Mouse (Mus musculus) stomach, postnatal 0 days (tissue): Measurements from ENCODE around the gene Atp5g2. TPM values are rescaled to one million over a fixed set of nuclear protein-coding genes. Genes with fewer than 3 reads are reported as not detected.

Source experiments
- ATAC-seq: fragments of 200-750 bp; cut with Nextera tagmentation; 2 replicates; pipeline ENCODE4 v1.8.0; 2017; ENCODE audit not compliant: low FRiP score, low TSS enrichment
- DNase-seq: peaks from one replicate; pipeline ENCODE4 v3.0.0-alpha.2; 2016; ENCODE audit warnings: low spot score
- H3K27ac ChIP-seq: fragments of 300-500 bp; sonication (generic); replicated peaks from 2 replicates; pipeline ENCODE4 v1.5.1; 2014; ENCODE audit warnings: mild to moderate bottlenecking, control low read depth
- H3K27me3 ChIP-seq: fragments of 300-500 bp; sonication (generic); 2 replicates; pipeline ENCODE4 v1.6.1; 2014; ENCODE audit warnings: low read length; ENCODE audit not compliant: control insufficient read depth, insufficient read depth
- H3K36me3 ChIP-seq: fragments of 300-500 bp; sonication (generic); 2 replicates; pipeline ENCODE4 v1.6.1; 2014; ENCODE audit warnings: low read length, mixed read lengths; ENCODE audit not compliant: control insufficient read depth, insufficient read depth
- H3K4me1 ChIP-seq: fragments of 300-500 bp; sonication (generic); replicated peaks from 2 replicates; pipeline ENCODE4 v1.6.1; 2014; ENCODE audit warnings: antibody characterized with exemption; ENCODE audit not compliant: control insufficient read depth, insufficient read depth
- H3K4me2 ChIP-seq: fragments of 300-500 bp; sonication (generic); replicated peaks from 2 replicates; pipeline ENCODE4 v1.6.1; 2014; ENCODE audit warnings: low read depth, mild to moderate bottlenecking, control low read depth, moderate library complexity
- H3K4me3 ChIP-seq: fragments of 300-500 bp; sonication (generic); 2 replicates; pipeline ENCODE4 v1.5.1; 2014; ENCODE audit warnings: low read depth, low read length, control low read depth
- H3K9ac ChIP-seq: fragments of 300-500 bp; sonication (generic); 2 replicates; pipeline ENCODE4 v1.6.1; 2014; ENCODE audit warnings: mild to moderate bottlenecking, low read length, control low read depth, mixed read lengths
- H3K9me3 ChIP-seq: fragments of 300-500 bp; sonication (generic); 2 replicates; pipeline ENCODE4 v1.6.1; 2016; ENCODE audit warnings: low read length; ENCODE audit not compliant: control insufficient read depth
- CTCF ChIP-seq: IDR thresholded peaks from 2 replicates; pipeline ENCODE4 v1.5.1; 2016; ENCODE audit warnings: antibody characterized with exemption, low read depth, mild to moderate bottlenecking, moderate library complexity
- EP300 ChIP-seq: optimal IDR thresholded peaks from 2 replicates; pipeline ENCODE3; 2016; ENCODE audit warnings: antibody characterized with exemption
- WGBS: fragments of 180-500 bp; shearing (Covaris S2); extraction: QIAGEN DNeasy Blood & Tissue Kit; methylation state at CpG from one replicate; pipeline ENCODE4 v1.1.7; 2014; 5-methylcytosine and 5-hydroxymethylcytosine counted together
- polyA plus RNA-seq: library from polyadenylated mRNA; unstranded; fragments of >200 nt; fragmentation: Nextera tagmentation; extraction: Ambion mirVana; gene quantifications from 2 replicates; pipeline ENCODE4 v1.2.1, GENCODE M21; 2015

The Atp5g2 gene
- polyA plus RNA-seq: 66.6 and 71.4 TPM in 2 replicates

- 4% methylated on average over 37 of the region's 37 CpGs for WGBS
- peak within 1 kb of the TSS; percentile 54 for H3K4me3 ChIP-seq
- TF ChIP-seq EP300 (no peak), CTCF (no peak)
- H3K36me3 ChIP-seq: no peaks in the 10 kb centered on the region
- peak within 1 kb of the TSS; percentile 99 for H3K27ac ChIP-seq
- no peaks in the 10 kb centered on the region for H3K27me3 ChIP-seq
- DNase-seq (no peak), ATAC-seq (no peak)
- H3K4me1 ChIP-seq: no peaks in the 10 kb centered on the region
- H3K9me3 ChIP-seq: no peaks in the 10 kb centered on the region
- H3K9ac ChIP-seq: peak within 1 kb of the TSS; percentile 83
- peak within 1 kb of the TSS; percentile 91 for H3K4me2 ChIP-seq
These were observed at the start of gene Atp5g2 for GRCm38 (mm10) chr15:102672215-102673071. Gene Atp5g2 (minus strand): TSS chr15:102672352.

- Histone ChIP-seq H3K27me3 (no peaks in the 10 kb centered on the region), H3K4me2 (peak overlapping the region; percentile 53), H3K36me3 (peaks cover 10% of the 10 kb centered on the region), H3K27ac (peak overlapping the region; percentile 8; the same call in 1 of the 2 replicates), H3K4me1 (0 out of 2 replicates have a peak, but pooled peaks cover 4% of the 10 kb centered on the region), H3K4me3 (peak overlapping the region; percentile 74), H3K9me3 (no peaks in the 10 kb centered on the region), H3K9ac (peak overlapping the region; percentile 75)
- no peak; the same call in 1 of the 2 replicates for ATAC-seq
- TF ChIP-seq CTCF (no peak), EP300 (no peak)
- 15% methylated on average over 14 of the region's 14 CpGs for WGBS
- no peak for DNase-seq
These were observed 49.1 kb upstream of the Atp5g2 start for GRCm38 (mm10) chr15:102721016-102721898.

DNA sequence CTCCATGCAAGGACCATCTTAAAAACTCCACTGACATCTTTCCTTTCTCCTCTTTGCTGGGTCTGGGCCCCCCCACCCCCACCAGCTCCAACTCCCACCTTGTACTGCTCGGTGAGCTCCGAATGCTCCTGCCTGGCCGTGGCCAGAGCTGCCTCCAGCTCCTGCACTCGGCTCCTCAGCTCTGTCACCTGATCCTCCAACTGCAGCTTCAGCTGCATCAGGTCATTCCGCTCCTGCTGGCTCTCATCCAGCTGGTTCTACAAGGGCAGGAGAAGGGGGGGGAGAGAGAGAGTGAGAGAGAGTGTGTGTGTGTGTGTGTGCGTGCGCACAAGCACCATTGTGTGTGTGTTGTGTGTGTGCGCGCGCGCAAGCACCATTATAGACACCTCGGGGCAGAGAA, 44.0 kb upstream of the Atp5g2 start:
- Histone ChIP-seq H3K9ac (no peak overlapping the region), H3K4me1 (no peaks in the 10 kb centered on the region), H3K27me3 (no peaks in the 10 kb centered on the region), H3K4me3 (no peak overlapping the region), H3K4me2 (no peak overlapping the region), H3K36me3 (peaks cover 19% of the 10 kb centered on the region), H3K9me3 (no peaks in the 10 kb centered on the region), H3K27ac (no peak overlapping the region)
- ATAC-seq (no peak), DNase-seq (no peak)
- no peak for TF ChIP-seq CTCF
- no peak for TF ChIP-seq EP300
- 55% methylated on average over 12 of the region's 12 CpGs for WGBS

- Histone ChIP-seq H3K4me3 (no peak overlapping the region), H3K9me3 (no peaks in the 10 kb centered on the region), H3K4me1 (no peaks in the 10 kb centered on the region), H3K9ac (no peak overlapping the region), H3K27me3 (no peaks in the 10 kb centered on the region; the same call in 1 of the 2 replicates), H3K27ac (no peak overlapping the region), H3K4me2 (no peak overlapping the region), H3K36me3 (peaks cover 24% of the 10 kb centered on the region)
- 80% methylated on average over 6 of the region's 6 CpGs for WGBS
- DNase-seq: no peak
- TF ChIP-seq EP300: no peak
- TF ChIP-seq CTCF: no peak
- ATAC-seq: no peak
These were observed 35.7 kb upstream of the Atp5g2 start for GRCm38 (mm10) chr15:102707736-102708269.

GRCm38 (mm10) chr15:102705923-102706503, 33.9 kb upstream of the Atp5g2 start:
- Histone ChIP-seq H3K4me3 (no peak overlapping the region), H3K4me2 (no peak overlapping the region), H3K9me3 (no peaks in the 10 kb centered on the region), H3K36me3 (peaks cover 17% of the 10 kb centered on the region), H3K9ac (no peak overlapping the region), H3K4me1 (no peaks in the 10 kb centered on the region), H3K27me3 (no peaks in the 10 kb centered on the region; the same call in 1 of the 2 replicates), H3K27ac (no peak overlapping the region)
- ATAC-seq (peak; percentile 9; the same call in 1 of the 2 replicates), DNase-seq (no peak)
- WGBS: 74% methylated on average over 7 of the region's 7 CpGs
- no peak for TF ChIP-seq CTCF
- no peak for TF ChIP-seq EP300
